In genomic region chr1:40293891-40294290, GRCm38 (mm10) we compare ENCODE assay signal across 16 mouse cellular contexts. TPM values are rescaled to one million over a fixed set of nuclear protein-coding genes. Genes with fewer than 3 reads are reported as not detected.
A peak's percentile ranks its signal among the peaks of the same experiment; 100 is the strongest.
DNase-seq lines count a peak whose midpoint lies in the region; ATAC-seq and TF ChIP-seq lines count a peak whose summit lies in the region.
"Had no signal": no experiment of that assay in that cellular context is flagged by ENCODE, and none has a peak within 500 bp of the region (broad histone marks: within the 10 kb centered on the region; RNA-seq: fewer than 3 reads in every experiment).

No protein-coding gene starts in this region.

- no peaks in the 10 kb centered on the region for H3K9me3 ChIP-seq in kidney, embryonic 14.5 days (ENCODE audit: control insufficient read depth, low read length)
- H3K9me3 ChIP-seq: embryonic facial prominence, embryonic 12.5 days; kidney, embryonic 15.5 days; limb, embryonic 15.5 days; midbrain, embryonic 10.5 days; neural tube, embryonic 12.5 days had no signal

- peak; percentile 12 for DNase-seq in adrenal gland, postnatal 14 days
- DNase-seq in adrenal gland, postnatal 25 days: no peak
- peak; percentile 24 to 30 for DNase-seq in kidney, postnatal 4 days
- DNase-seq in kidney, postnatal 14 days: no peak
- peak; percentile 45 for DNase-seq in 3T3-L1 (ENCODE audit: low read depth, low spot score)
- no peak for DNase-seq in Muller cell, postnatal 12 days (ENCODE audit: inconsistent ontology term)
- DNase-seq: heart, postnatal 36 days had no signal

- WGBS in bone marrow, adult 2 months: 91% methylated on average over 7 of the region's 7 CpGs
- 95% methylated on average over 7 of the region's 7 CpGs for WGBS in kidney, embryonic 14.5 days

- H3K27me3 ChIP-seq in kidney, embryonic 14.5 days (ENCODE audit: control insufficient read depth, insufficient read depth, low read length): no peaks in the 10 kb centered on the region
- H3K27me3 ChIP-seq: embryonic facial prominence, embryonic 12.5 days; kidney, embryonic 15.5 days; limb, embryonic 15.5 days; neural tube, embryonic 12.5 days had no signal

- no peak for TF ChIP-seq POLR2A in bone marrow, adult 2 months (IDR thresholded peaks at IDR 0.05; ENCODE audit: borderline replicate concordance, control insufficient read depth, low read depth, low read length)

- peak; percentile 43; the same call in 1 of the 2 replicates for TF ChIP-seq CTCF in bone marrow, adult 2 months (IDR thresholded peaks at IDR 0.05; ENCODE audit: control insufficient read depth, insufficient read depth, low read length)

- H3K4me3 ChIP-seq in bone marrow, adult 2 months (replicated peaks; ENCODE audit: control insufficient read depth, low read depth, low read length): no peak overlapping the region
- H3K4me3 ChIP-seq in kidney, embryonic 14.5 days (ENCODE audit: low read length): no peak overlapping the region
- H3K4me3 ChIP-seq: embryonic facial prominence, embryonic 12.5 days; kidney, embryonic 15.5 days; limb, embryonic 15.5 days; midbrain, embryonic 10.5 days; neural tube, embryonic 12.5 days had no signal

- no peaks in the 10 kb centered on the region for H3K36me3 ChIP-seq in kidney, embryonic 14.5 days (ENCODE audit: control insufficient read depth, insufficient read depth, low read length)
- H3K36me3 ChIP-seq: embryonic facial prominence, embryonic 12.5 days; kidney, embryonic 15.5 days; limb, embryonic 15.5 days; midbrain, embryonic 10.5 days; neural tube, embryonic 12.5 days had no signal

- H3K27ac ChIP-seq in bone marrow, adult 2 months (ENCODE audit: control insufficient read depth, insufficient read depth, low read depth, low read length, poor library complexity): no peak overlapping the region
- no peak overlapping the region for H3K27ac ChIP-seq in kidney, embryonic 14.5 days (ENCODE audit: low read depth, low read length)
- H3K27ac ChIP-seq: embryonic facial prominence, embryonic 12.5 days; kidney, embryonic 15.5 days; limb, embryonic 15.5 days; midbrain, embryonic 10.5 days; neural tube, embryonic 12.5 days had no signal

- H3K9ac ChIP-seq in kidney, embryonic 14.5 days (ENCODE audit: low read depth, low read length): no peak overlapping the region
- H3K9ac ChIP-seq: embryonic facial prominence, embryonic 12.5 days; kidney, embryonic 15.5 days; limb, embryonic 15.5 days; neural tube, embryonic 12.5 days had no signal

- H3K4me2 ChIP-seq in kidney, embryonic 14.5 days (replicated peaks; ENCODE audit: low read depth, low read length): no peak overlapping the region
- H3K4me2 ChIP-seq: embryonic facial prominence, embryonic 12.5 days; kidney, embryonic 15.5 days; limb, embryonic 15.5 days; neural tube, embryonic 12.5 days had no signal

- peaks cover 1% of the 10 kb centered on the region; the same call in 1 of the 2 replicates for H3K4me1 ChIP-seq in bone marrow, adult 2 months (ENCODE audit: control insufficient read depth, insufficient read depth, low read length)
- H3K4me1 ChIP-seq in kidney, embryonic 14.5 days (ENCODE audit: control insufficient read depth, insufficient read depth, low read length): no peaks in the 10 kb centered on the region
- H3K4me1 ChIP-seq: embryonic facial prominence, embryonic 12.5 days; kidney, embryonic 15.5 days; limb, embryonic 15.5 days; midbrain, embryonic 10.5 days; neural tube, embryonic 12.5 days had no signal

- ATAC-seq in kidney, embryonic 14.5 days (ENCODE audit: low FRiP score, low TSS enrichment): no peak
- ATAC-seq: forebrain, embryonic 14.5 days had no signal

RNA-seq across cellular contexts. Expression of gene Il1rl2, which starts 30.5 kb away (rescaled TPM):
- total RNA-seq in adrenal gland, postnatal 14 days (2021): 3.6 and 4.4 TPM in 2 replicates
- 0.95 and 1.4 TPM in 2 replicates for total RNA-seq in adrenal gland, postnatal 25 days (2021)
- polyA plus RNA-seq in bone marrow, adult 2 months (2011; ENCODE audit: insufficient read depth, insufficient read length, low replicate concordance, missing spikeins): 3.0 and 3.2 TPM in 2 replicates
- polyA plus RNA-seq in kidney, embryonic 14.5 days (2014; fragmentation: Nextera tagmentation; extraction: Ambion mirVana): 3.2 and 5.2 TPM in 2 replicates
- polyA plus RNA-seq: C2C12 had no signal

Comparison
In these comparisons a context has a peak if more than half of its experiments do, and no peak if none do; other contexts are left out.
1. DNase-seq: peak in adrenal gland, postnatal 14 days (single experiment), kidney, postnatal 4 days (2 of 2) and 3T3-L1 (single experiment); none in adrenal gland, postnatal 25 days (single experiment), kidney, postnatal 14 days (single experiment) and Muller cell, postnatal 12 days (single experiment).